Mouse (Mus musculus): ENCODE data around the gene Pygm. TPM values are rescaled to one million over a fixed set of nuclear protein-coding genes. Genes with fewer than 3 reads are reported as not detected.
A peak's percentile ranks its signal among the peaks of the same experiment; 100 is the strongest.

The Pygm gene
- polyA plus RNA-seq, 1 experiment from 2014 or later, result 5.7 TPM

DNA sequence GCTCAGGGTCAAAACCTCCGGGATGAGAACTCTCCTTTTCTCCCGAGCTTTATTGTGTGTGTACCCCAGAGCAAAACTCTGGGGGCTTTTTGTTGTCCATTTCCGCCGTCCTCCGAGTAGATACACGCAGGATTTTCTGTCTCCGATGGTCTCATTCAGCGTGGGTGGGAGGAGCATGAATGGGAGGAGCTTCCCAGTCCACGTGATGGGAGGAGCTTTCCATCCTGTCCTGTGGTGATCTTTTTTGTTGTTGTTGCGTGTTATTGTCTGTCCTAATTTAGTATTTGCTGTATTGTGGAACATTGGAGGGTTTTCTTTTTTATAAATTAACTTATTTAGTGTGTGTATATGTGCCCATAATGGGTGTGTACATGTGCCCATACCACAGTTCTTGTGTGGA lies 21.2 kb downstream of the Pygm start:
- no peaks in the 10 kb centered on the region for H3K36me3 ChIP-seq
- peaks cover 35% of the 10 kb centered on the region for H3K27me3 ChIP-seq
- H3K4me2 ChIP-seq, result no peak overlapping the region
- H3K4me3 ChIP-seq, result no peak overlapping the region
- no peak for ATAC-seq (ENCODE audit: low FRiP score)
- H3K4me1 ChIP-seq (replicated peaks), result peaks cover 30% of the 10 kb centered on the region
- no peak overlapping the region for H3K9ac ChIP-seq
- 62% methylated on average over 10 of the region's 10 CpGs for WGBS
- H3K27ac ChIP-seq, result no peak overlapping the region
- no peaks in the 10 kb centered on the region for H3K9me3 ChIP-seq

DNA sequence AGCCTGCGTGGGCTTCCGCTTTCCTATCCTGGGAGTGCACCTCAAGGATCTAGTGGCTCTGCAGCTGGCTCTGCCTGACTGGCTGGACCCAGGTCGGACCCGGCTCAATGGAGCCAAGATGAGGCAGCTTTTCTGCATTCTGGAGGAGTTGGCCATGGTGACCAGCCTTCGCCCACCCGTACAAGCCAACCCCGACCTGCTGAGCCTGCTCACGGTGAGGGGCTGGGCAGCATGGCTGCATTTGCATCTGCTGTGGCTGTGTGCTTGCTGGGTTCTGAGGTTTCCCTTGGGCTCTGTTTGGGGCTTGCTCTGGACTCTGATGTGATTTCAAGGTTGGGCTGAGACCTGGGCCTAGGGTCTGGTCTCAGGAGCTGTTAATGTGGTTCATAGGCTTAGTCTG lies 22.9 kb downstream of the Pygm start:
- no peaks in the 10 kb centered on the region for H3K36me3 ChIP-seq
- H3K4me3 ChIP-seq, result no peak overlapping the region
- no peak overlapping the region for H3K27ac ChIP-seq
- WGBS, result 77% methylated on average over 8 of the region's 8 CpGs
- peaks cover 18% of the 10 kb centered on the region for H3K27me3 ChIP-seq
- ATAC-seq (ENCODE audit: low FRiP score), result no peak
- H3K9me3 ChIP-seq, result no peaks in the 10 kb centered on the region
- H3K4me2 ChIP-seq, result no peak overlapping the region
- peaks cover 14% of the 10 kb centered on the region for H3K4me1 ChIP-seq (replicated peaks)
- no peak overlapping the region for H3K9ac ChIP-seq

DNA sequence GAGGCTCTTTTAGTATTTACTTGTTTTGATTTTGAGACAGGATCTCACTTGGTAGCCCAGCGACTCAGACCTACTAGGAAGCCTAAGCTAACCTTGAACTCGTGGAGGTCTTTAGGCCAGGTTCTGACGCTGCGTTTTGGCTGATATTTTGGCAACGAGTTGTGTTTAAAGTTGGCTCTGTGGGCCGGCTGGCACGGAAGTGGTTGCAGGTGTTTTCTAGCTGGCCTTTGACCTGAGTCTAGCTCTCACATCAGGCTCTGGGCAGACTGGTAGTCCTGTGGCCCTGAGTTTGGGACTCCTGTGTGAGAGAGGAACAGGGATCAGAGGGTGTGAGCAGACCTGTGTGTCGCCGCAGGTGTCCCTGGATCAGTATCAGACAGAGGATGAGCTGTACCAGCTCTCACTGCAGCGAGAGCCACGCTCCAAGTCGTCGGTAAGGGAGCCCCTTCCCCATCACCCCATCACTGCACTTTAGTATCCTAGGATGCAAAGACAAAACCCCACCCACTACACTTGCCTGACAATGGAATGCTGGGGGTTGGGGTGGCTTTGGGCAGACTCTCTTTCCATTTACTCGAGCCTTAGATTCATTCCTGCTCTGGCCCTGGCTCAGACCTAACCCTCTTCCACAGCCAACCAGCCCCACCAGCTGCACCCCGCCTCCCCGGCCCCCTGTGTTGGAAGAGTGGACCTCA lies 23.8 kb downstream of the Pygm start:
- H3K9me3 ChIP-seq, result no peaks in the 10 kb centered on the region
- H3K27ac ChIP-seq, result no peak overlapping the region
- no peak overlapping the region for H3K4me3 ChIP-seq
- 51% methylated on average over 16 of the region's 16 CpGs for WGBS
- ATAC-seq (ENCODE audit: low FRiP score), result no peak
- H3K4me1 ChIP-seq (replicated peaks), result peaks cover 12% of the 10 kb centered on the region
- no peak overlapping the region for H3K4me2 ChIP-seq
- no peaks in the 10 kb centered on the region for H3K36me3 ChIP-seq
- peaks cover 10% of the 10 kb centered on the region; the same call in 1 of the 2 replicates for H3K27me3 ChIP-seq
- no peak overlapping the region for H3K9ac ChIP-seq

DNA sequence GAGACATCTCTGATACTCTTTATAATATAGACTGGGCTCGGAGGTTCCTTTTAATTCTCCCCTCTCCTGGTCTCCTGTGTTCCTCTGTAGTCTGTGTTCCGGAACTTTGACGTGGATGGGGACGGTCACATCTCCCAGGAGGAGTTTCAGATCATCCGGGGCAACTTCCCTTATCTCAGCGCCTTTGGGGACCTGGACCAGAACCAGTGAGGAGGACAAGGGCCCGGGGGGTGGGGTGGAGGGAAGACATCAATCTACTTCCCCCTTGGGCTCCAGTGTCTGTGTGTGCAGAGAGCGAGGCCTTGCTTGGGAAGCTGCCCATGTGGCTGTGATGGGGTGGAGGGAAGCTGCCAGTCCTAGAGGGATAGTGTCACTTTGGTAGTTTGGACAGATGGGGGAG lies 24.6 kb downstream of the Pygm start:
- peaks cover 6% of the 10 kb centered on the region; the same call in 1 of the 2 replicates for H3K4me1 ChIP-seq (replicated peaks)
- no peaks in the 10 kb centered on the region for H3K36me3 ChIP-seq
- H3K4me2 ChIP-seq, result no peak overlapping the region
- 78% methylated on average over 8 of the region's 8 CpGs for WGBS
- 0 out of 2 replicates have a peak, but pooled peaks cover 6% of the 10 kb centered on the region for H3K27me3 ChIP-seq
- no peak overlapping the region for H3K9ac ChIP-seq
- no peak overlapping the region for H3K4me3 ChIP-seq
- H3K27ac ChIP-seq, result no peak overlapping the region
- ATAC-seq (ENCODE audit: low FRiP score), result no peak
- no peaks in the 10 kb centered on the region for H3K9me3 ChIP-seq

DNA sequence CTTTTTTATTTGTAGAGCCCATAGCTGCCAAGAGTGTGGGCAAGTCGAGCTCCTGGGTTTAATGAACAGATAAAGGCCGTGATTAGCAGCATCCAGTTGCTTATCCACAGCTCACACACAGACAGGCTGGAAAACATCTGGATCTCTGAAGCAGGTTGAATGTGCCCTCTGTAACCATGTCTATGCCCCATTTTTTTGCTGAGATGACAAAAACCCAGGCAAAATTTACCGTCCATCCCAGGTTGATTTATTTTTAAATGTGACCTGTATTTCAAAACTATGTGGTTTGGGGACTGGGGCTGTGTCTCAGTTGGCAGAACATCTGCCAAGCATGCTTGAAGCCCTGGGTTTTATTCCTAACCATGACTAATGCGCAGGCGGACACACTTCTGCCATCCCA lies 25.0 kb downstream of the Pygm start:
- no peak overlapping the region for H3K27ac ChIP-seq
- H3K4me3 ChIP-seq, result no peak overlapping the region
- H3K9me3 ChIP-seq, result no peaks in the 10 kb centered on the region
- H3K4me1 ChIP-seq (replicated peaks), result 0 out of 2 replicates have a peak, but pooled peaks cover 4% of the 10 kb centered on the region
- no peak for ATAC-seq (ENCODE audit: low FRiP score)
- no peaks in the 10 kb centered on the region for H3K36me3 ChIP-seq
- H3K4me2 ChIP-seq, result no peak overlapping the region
- 78% methylated on average over 5 of the region's 5 CpGs for whole genome bisulfite sequencing
- no peak overlapping the region for H3K9ac ChIP-seq
- H3K27me3 ChIP-seq, result 0 out of 2 replicates have a peak, but pooled peaks cover 6% of the 10 kb centered on the region

DNA sequence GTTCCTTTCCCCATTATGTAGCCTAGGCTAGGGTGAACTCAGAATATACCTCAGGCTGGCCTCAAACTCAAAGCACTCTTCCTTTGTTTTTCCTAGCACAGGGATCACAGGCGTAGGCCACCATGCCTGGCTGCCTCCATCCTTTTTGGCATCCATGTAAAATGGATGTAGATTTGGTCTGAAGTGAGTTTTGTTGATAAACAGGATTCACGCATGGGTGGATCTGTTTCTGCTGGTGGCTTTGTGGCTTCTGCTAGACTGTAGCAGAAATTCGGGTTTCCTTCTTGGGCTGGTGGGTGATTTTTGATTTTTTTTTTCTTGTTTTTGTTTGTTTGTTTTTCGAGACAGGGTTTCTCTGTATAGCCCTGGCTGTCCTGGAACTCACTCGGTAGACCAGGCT lies 25.7 kb downstream of the Pygm start:
- Histone ChIP-seq H3K9me3 (no peaks in the 10 kb centered on the region), H3K4me2 (no peak overlapping the region), H3K9ac (no peak overlapping the region), H3K4me1 (replicated peaks) (peaks cover 10% of the 10 kb centered on the region), H3K27me3 (0 out of 2 replicates have a peak, but pooled peaks cover 6% of the 10 kb centered on the region), H3K36me3 (no peaks in the 10 kb centered on the region), H3K4me3 (no peak overlapping the region), H3K27ac (no peak overlapping the region)
- no peak for ATAC-seq (ENCODE audit: low FRiP score)
- WGBS, result 78% methylated on average over 5 of the region's 5 CpGs

DNA sequence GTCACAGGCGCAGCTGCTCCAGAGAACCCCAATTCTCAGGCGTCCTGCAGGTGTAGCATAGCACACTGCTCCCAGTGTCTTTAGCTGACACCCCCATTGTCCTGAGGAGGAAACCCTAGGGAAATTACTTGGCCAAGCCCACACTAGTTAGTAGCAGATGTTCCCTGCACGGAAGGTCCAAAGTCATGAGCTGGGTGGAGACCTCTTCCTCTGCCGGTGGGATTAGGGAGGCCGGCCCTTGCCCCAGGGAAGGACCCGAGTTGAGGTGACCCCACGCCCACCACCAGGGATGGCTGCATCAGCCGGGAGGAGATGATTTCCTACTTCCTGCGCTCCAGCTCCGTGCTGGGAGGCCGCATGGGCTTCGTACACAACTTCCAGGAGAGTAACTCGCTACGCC lies 28.6 kb downstream of the Pygm start:
- H3K4me2 ChIP-seq, result no peak overlapping the region
- no peaks in the 10 kb centered on the region for H3K9me3 ChIP-seq
- 74% methylated on average over 14 of the region's 14 CpGs for WGBS
- no peak for ATAC-seq (ENCODE audit: low FRiP score)
- no peak overlapping the region for H3K27ac ChIP-seq
- no peak overlapping the region for H3K9ac ChIP-seq
- H3K36me3 ChIP-seq, result no peaks in the 10 kb centered on the region
- H3K27me3 ChIP-seq, result no peaks in the 10 kb centered on the region
- peaks cover 39% of the 10 kb centered on the region for H3K4me1 ChIP-seq (replicated peaks)
- no peak overlapping the region for H3K4me3 ChIP-seq

DNA sequence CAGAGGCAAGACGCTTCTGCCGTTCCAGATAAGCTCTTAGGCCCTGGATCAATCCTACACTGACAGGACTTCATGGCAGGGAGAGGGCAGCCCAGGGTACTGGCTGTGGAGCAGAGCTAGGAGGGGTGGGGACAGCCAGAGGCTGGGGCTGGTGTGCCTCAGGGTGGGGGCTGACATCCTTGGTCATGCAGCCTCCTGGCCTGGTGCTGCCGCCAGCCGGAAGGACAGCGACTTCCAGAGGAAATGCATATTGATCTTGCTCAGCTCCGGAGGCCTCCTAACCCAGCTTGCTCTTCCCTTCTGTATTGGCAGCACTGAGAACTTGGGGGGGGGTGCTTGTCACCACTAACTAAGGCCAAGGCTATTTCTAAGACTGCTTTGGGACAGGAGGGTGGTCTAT lies 31.3 kb downstream of the Pygm start:
- peaks cover 52% of the 10 kb centered on the region for H3K4me1 ChIP-seq (replicated peaks)
- H3K4me3 ChIP-seq, result no peak overlapping the region
- H3K9me3 ChIP-seq, result no peaks in the 10 kb centered on the region
- H3K27ac ChIP-seq, result peak overlapping the region; percentile 97
- H3K9ac ChIP-seq, result peak overlapping the region; percentile 90
- 29% methylated on average over 6 of the region's 6 CpGs for WGBS
- peak overlapping the region; percentile 27; the same call in 1 of the 2 replicates for H3K4me2 ChIP-seq
- ATAC-seq (ENCODE audit: low FRiP score), result no peak
- 0 out of 2 replicates have a peak, but pooled peaks cover under 1% of the 10 kb centered on the region for H3K27me3 ChIP-seq
- H3K36me3 ChIP-seq, result no peaks in the 10 kb centered on the region

DNA sequence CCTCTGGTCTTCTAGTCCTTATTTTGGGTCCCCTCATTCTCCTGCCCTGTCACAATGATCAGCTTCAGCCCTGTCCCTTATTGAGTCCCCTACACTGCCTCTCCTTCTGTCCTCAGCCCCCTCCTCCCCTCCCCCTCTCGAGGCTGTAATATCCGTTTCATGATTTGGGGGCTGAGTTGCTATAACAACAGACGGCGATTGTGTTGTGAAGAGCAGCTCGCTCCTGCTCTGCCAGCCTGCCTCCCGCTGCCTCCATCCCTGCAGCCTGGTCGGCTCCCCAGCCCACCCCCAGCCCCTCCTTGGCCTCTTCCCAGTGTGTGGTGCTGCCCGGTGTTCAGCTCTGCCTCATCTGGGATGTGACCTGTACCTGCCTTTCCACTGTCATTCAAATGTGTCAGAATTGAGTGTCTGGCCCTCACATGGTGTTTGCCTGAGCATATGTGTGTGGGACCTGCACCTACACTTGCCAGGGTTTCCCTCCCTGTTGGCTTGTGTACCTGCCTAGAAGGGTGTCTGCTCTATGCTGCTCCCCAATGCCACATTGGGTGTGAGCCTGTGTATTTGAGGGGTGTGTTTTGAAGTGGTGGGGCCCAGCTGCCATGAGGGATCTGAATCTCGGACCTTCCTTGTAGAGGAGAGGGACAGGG lies 32.0 kb downstream of the Pygm start:
- H3K4me2 ChIP-seq, result peak overlapping the region; percentile 27
- WGBS, result 4% methylated on average over 9 of the region's 9 CpGs
- no peaks in the 10 kb centered on the region for H3K9me3 ChIP-seq
- H3K36me3 ChIP-seq, result no peaks in the 10 kb centered on the region
- H3K4me1 ChIP-seq (replicated peaks), result peaks cover 60% of the 10 kb centered on the region
- H3K9ac ChIP-seq, result peak overlapping the region; percentile 90
- peak; percentile 22 for ATAC-seq (ENCODE audit: low FRiP score)
- no peak overlapping the region for H3K4me3 ChIP-seq
- H3K27ac ChIP-seq, result peak overlapping the region; percentile 97
- H3K27me3 ChIP-seq, result peaks cover 8% of the 10 kb centered on the region; the same call in 1 of the 2 replicates

DNA sequence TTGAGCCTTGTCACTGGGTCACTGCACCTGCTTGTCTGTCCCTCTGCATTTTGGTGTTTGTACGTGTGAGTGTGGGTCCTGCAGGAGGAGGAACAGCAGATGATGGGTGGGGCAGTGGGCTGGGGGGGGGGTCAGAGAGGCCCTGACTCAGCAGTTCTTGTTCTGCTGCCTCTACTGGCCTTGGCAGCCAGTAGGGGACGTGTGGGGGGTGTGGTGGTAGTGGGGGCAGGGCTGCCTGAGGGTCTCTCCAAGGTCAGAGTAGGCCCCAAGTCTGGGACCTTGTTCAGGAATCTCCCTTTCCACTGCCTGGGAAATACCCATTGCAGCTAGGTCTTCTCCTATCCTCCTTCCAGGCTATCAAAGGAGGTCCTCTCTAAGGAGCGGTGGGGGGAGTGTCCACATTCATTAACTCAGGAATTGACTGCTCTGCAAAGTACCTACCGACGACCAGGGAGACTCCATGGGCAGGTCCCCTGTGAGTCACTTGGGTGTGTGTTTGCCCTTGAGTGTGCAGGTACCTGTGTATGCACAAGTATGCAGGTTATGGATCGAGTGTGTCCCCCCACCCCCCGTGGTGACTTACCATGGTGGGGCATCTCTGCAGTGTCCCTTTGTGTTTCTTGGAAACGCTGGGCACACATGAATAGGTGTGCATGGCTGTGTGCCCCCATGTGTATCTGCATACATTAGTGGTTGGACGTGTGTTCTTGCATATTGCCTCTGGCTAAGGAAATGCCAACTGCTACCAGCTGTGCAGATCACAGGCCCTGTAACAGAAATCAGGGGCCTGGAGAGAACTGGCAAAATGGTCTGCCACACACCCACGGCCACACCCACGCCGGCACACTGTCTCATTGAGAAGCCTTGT lies 32.9 kb downstream of the Pygm start:
- H3K9ac ChIP-seq, result peak overlapping the region; percentile 90
- no peaks in the 10 kb centered on the region for H3K9me3 ChIP-seq
- H3K4me2 ChIP-seq, result peak overlapping the region; percentile 83
- H3K4me1 ChIP-seq (replicated peaks), result peaks cover 69% of the 10 kb centered on the region
- no peak overlapping the region for H3K4me3 ChIP-seq
- 46% methylated on average over 12 of the region's 12 CpGs for WGBS
- H3K36me3 ChIP-seq, result no peaks in the 10 kb centered on the region
- peak overlapping the region; percentile 97 for H3K27ac ChIP-seq
- peaks cover 10% of the 10 kb centered on the region; the same call in 1 of the 2 replicates for H3K27me3 ChIP-seq
- ATAC-seq (ENCODE audit: low FRiP score), result no peak

DNA sequence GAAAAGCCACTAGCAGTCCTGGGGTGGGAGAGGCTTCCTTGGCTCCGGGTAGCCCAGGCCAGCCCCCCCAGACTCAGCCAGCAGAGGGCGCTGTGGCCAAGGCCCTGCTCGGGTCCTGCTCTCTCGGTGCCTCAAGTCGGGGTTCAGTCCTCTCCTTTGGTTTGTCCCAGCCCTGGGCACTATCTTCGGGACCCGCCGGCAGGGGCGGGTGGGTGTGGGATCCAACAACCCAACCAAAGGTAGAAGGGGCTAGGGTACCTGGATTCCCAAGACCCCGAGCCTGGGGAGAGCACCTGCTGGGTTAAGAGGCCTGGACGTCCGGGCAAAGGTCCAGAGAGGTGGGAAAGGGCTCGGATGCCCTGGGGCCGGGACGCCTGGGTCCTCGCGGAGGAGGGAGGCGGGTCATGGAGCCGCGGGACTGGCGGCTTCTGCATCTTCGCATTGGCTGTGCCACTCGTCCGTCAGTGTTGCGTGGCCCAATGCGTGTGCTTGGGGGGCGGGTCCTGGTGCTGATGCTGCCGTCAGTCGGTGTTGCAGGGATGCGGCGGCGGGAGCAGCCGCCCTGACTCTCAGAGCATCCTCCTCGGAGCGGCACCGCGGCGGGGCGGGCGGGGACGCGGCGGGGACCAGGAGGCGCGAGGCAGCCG lies 34.2 kb downstream of the Pygm start, which contains the start of gene Nrxn2:
Nrxn2 (plus strand) TSS at position 499 of the 647 bp plus-strand sequence.
- no peaks in the 10 kb centered on the region for H3K9me3 ChIP-seq
- H3K9ac ChIP-seq, result peak within 1 kb of the TSS; percentile 90
- WGBS, result 0% methylated on average over 43 of the region's 46 CpGs
- no peaks in the 10 kb centered on the region for H3K36me3 ChIP-seq
- H3K4me1 ChIP-seq (replicated peaks), result peaks cover 81% of the 10 kb centered on the region
- ATAC-seq (ENCODE audit: low FRiP score), result peak; percentile 92
- peaks cover 16% of the 10 kb centered on the region; the same call in 1 of the 2 replicates for H3K27me3 ChIP-seq
- H3K4me2 ChIP-seq, result peak within 1 kb of the TSS; percentile 83
- H3K27ac ChIP-seq, result peak within 1 kb of the TSS; percentile 97
- H3K4me3 ChIP-seq, result peak within 1 kb of the TSS; percentile 61

Measured in hindbrain, embryonic 13.5 days (tissue).